Mouse (Mus musculus): ENCODE results near the gene Serpinb9f. TPM values are rescaled to one million over a fixed set of nuclear protein-coding genes. Genes with fewer than 3 reads are reported as not detected.

Serpinb9f gene
- not detected in 2 replicates for polyA plus RNA-seq (2012; rRNA removed)

DNA sequence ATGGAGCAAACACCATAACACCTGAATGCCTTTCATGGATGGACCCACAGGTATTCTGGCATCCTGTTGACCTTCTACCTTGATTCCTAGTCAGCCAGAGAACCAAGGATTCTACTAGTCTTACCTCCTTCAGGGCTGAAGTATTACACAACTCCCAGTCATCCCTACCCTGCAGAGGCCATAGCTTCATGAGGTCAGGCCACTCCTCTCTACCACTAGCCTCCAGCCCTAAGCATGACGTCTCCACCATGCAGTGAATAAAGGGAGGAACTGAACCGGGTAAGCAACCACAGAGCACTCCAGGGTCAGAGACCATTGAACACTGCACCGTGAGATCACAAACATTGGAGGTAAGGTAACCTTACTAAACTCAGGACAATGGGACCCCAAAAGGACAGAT is at the start of gene Serpinb9f:
Serpinb9f (plus strand) TSS at position 301 of the 400 bp plus-strand sequence.

Other genes with a start within 250 kb of the Serpinb9f start
- gene Serpinb1b, start 245.5 kb upstream of the Serpinb9f start, polyA plus RNA-seq (2012; rRNA removed), result 0.11 TPM in 1 of 2 replicates, not detected in the other
- not detected in 2 replicates for gene Serpinb9c, start 164.3 kb upstream of the Serpinb9f start, polyA plus RNA-seq (2012; rRNA removed)
- gene Serpinb9d, start 131.1 kb upstream of the Serpinb9f start, polyA plus RNA-seq (2012; rRNA removed), result not detected in 2 replicates
- not detected in 2 replicates for gene Serpinb9e, start 74.5 kb upstream of the Serpinb9f start, polyA plus RNA-seq (2012; rRNA removed)
- not detected in 2 replicates for gene Gm11397, start 71.7 kb downstream of the Serpinb9f start, polyA plus RNA-seq (2012; rRNA removed)
- gene Serpinb9g, start 160.7 kb downstream of the Serpinb9f start, polyA plus RNA-seq (2012; rRNA removed), result not detected in 2 replicates

Data from ovary, adult 2 months (tissue).